Mouse (Mus musculus) G1E (cell line): Measurements from ENCODE around the gene Uggt2.

ENCODE experiments used
- CTCF ChIP-seq: IDR thresholded peaks from 2 replicates; pipeline ENCODE4 v1.5.1; 2012; ENCODE audit warnings: low read depth, low read length, inconsistent platforms, mixed read lengths
- GATA1 ChIP-seq: IDR thresholded peaks from 2 replicates; pipeline ENCODE4 v1.6.1; 2012; ENCODE audit warnings: borderline replicate concordance, low read length, inconsistent platforms, mixed read lengths
- TAL1 ChIP-seq: conservative IDR thresholded peaks from 2 replicates; pipeline ENCODE4 v1.6.1; 2012; ENCODE audit warnings: low read depth, low read length, inconsistent platforms, mixed read lengths

- no peak for TF ChIP-seq CTCF
- no peak for TF ChIP-seq TAL1
- no peak for TF ChIP-seq GATA1
Measured at GRCm38 (mm10) chr14:119107591-119107990, 8.4 kb upstream of the Uggt2 start.
